Mouse (Mus musculus) liver, embryonic 14.5 days (tissue): ENCODE results near the gene Mcf2l.

ENCODE experiments used
- CTCF ChIP-seq: IDR thresholded peaks from 2 replicates; pipeline ENCODE4 v1.5.1; 2016; ENCODE audit warnings: antibody characterized with exemption, low read depth, control low read depth
- EP300 ChIP-seq: IDR thresholded peaks from 2 replicates; pipeline ENCODE4 v1.6.1; 2016; ENCODE audit warnings: antibody characterized with exemption, low read depth

DNA sequence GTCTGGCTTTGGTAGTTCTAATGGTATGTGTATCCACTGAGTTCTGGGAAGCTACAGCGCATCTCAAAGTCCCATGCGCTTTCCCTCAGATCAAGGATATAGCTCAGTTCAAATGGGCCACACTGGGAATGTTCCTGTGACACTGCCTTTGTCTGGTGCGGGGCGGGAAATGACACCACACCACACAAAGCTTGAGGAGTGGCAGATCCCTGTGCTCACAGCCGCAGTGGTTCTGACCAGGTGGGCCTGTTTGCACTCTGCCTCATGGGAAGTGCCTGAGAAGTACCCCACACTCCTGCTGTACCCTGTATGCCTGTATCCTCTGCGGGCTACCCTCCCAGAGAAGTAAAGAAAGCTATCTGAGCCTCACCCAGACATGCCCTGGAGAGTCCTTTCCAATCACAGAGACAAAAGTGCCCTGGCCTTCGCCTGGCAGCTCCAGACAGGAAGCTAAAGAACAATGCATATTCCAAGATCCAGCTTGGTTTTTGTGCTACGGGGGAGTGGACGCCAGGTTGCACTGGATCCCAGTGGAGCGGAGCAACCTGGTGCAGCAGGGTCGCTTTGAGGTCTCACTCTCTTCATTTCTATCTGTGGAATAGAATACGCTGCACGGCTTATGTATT, 30.3 kb downstream of the Mcf2l start:
- TF ChIP-seq CTCF (no peak), EP300 (no peak)
